Mouse (Mus musculus) kidney, adult 11 months (tissue): ENCODE results near the gene Afmid.
"Not testable (repeated sequence)": the region's sequence is repeated elsewhere in the genome, so short reads cannot be mapped to it uniquely, and the experiment has no call there.

Source experiments
- DNase-seq: peaks from one replicate; pipeline ENCODE4 v3.0.0; 2022

Afmid gene

DNA sequence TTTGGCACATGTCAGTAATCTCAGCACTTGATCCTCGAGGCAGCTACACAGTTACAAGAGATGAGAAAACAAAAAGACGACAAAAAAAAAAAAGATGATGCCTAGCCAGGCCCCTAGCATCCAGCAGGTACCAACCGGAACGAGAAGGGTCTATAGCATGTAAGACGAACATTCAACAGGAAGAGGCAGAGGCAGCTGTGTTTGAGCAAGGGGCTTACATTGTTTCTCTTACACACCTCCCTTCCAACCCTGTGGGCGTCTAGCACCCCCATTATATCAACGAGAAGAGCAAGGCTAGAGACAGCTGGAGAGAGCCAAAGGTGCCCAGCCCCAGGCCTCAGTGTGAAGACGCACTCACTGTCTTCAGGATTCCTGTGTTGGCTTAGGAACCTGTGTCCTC, 1.2 kb downstream of the Afmid start:
- DNase-seq: no peak

DNA sequence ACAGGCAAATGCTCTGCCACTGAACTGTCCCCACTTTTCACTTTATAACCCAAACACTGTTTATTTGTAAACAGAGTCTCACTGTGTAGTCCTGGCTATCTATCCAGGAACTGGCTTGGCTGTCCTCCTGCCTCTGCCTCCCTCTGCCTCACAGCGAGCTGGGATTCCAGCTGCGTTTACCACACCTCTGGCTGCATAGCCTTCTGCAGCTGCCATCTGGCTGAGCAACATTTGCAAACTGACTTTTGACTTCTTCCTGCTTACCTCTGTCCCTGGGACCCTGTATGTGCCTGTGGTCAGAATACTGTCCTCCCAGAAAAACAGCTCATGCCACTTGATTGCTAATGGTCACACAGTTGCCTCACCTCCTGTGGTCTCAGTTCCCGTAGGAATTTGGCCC, 1.7 kb downstream of the Afmid start:
- DNase-seq: no peak

DNA sequence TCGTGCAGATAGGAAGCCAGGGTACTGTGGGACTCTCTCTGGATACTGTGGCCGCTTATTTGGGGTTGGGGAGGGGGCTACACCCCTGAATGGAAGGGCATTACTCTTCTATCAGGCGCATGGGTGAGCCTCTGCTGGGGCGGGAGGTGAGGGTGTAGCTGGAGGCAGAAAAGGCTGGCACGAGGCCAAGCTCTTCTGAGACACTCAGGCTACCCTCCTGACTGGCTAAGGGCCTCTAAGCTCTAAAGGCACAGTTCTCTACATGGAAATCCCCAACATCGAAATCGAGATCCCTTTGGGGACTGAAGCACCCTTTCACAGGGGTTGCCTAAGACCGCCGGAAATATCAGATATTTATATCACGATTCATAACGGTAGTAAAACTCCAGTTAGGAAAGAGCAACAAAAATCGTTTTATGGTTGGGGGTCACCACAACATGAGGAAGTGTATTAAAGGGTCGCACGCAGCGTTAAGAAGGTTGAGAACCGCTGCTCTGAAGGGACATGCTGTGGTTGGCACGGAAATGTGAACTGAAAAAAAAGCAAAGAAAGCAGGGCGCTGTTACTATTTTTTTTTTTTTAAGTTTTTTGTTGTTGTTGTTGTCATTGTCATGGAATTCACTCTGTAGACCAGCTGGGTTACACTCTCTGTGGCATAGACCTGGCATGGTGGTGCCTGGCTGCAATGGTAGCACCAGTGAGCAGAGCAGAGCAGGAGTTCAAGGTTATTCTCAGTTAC, 2.6 kb downstream of the Afmid start:
- no peak for DNase-seq

DNA sequence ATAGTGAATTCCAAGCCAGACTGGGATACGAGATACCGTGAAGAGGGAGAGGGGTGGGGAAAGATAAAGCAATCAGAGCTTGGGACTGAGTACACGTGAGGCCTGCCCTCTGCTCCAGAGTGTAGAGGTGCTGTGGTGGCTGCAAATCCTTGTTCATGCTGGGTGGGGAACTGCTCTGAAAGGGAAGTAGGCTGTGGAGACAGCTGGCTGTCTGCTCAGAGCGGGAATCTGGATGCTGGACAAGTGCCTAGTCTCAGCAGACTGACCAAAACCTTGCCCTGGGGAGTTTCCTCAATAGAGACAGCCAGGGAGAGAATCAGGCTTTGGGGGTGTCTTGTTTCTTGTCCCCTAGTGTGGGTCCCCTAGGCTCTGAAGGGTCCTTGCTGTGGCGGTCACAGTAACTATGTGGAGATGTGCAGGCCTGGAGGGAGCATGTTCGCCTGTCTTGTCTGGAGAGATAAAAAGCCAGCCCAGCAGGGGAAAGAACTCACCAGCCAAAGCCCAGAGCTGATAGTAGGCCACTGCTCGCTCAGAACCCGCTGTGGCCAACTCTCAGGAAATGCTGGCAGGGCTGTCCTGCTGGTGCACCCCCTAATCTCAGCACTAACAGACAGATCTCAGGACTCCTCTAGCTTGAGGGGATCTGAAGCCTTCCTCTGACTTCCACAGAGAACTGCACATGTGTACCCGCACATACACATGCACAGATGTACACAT, 3.3 kb downstream of the Afmid start:
- DNase-seq: peak; percentile 73

DNA sequence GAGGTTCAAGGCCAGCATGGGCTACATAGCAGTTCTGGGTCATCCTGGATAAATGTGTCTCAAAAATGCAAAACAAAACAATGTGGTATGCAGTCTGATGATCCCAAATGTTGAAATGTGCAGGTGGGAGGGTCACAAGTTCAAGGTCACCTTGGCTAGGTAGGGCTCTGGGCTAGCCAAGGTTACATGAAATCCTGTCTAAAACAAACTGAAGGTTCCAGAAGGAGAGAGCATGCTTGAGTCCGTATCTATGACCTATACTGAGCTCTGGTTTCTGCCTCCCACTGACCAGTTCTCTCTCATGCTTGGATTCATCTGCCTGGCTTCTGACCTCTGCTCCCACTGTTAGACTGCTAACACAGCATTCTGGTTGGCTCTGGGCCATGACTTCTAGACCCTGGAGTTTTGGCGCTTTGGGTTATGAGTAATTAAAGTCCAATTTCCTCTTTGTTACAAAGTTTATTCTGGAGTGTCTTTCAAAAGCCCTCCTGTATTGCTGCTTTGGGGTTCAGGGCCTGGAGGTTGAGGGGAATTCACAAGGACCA, 4.0 kb downstream of the Afmid start:
- DNase-seq: peak; percentile 91

DNA sequence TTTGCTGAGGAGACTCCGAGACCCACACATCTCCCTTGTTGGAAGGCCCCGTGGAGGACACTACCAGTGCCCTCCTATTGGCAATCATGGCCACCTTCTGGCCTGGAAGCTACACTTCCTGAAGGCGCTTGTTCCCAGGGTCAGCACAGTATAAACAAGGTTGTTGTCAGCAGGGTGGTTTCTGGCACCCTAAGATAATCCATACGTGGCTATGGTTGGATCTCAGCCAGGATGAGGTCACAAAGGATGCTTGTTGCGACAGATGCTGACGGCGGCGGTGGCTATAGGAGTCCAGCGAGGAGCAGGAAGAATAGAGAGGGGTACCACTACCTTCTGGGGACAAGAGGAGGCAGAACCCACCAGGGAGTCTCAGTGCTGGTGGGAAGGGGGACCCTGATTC, 4.7 kb downstream of the Afmid start:
- no peak for DNase-seq

DNA sequence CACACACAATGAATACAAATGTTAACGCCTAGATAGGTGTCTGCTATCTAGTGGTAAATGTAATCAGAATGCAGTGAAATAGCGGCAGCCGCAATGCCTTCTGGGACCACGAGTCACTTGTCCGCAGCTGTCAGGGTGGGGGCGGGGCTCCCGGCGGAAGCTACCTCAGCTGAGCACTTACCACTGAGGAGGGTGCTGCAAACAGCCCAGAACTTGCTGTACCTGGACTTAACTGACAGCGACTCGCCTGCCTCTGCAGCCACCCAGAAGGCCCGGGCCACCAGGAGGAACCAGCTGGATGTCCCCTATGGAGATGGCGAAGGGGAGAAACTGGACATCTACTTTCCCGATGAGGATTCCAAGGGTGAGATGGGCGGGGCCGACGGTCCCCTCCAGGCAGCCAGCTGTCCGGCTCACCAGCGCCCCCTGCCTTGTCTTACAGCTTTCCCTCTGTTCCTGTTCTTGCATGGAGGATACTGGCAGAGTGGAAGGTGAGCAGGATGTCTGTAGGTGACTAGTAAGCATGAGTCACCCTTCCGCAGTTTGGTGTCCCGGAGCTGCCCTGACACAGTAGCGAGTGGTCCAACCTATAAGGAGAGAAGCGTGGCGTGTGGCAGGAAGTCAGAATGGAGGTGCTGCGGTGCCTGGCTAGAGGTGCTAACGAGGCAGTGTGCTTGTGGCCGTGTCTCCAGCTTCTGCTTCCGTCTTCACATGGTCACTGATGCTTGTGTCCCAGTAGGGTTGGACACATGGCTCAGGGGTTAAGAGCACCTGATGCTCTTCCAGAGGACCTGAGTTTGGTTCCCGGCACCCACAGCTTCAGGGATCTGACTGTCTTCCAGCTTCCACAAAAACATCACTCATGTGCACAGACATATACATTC, 6.6 kb downstream of the Afmid start:
- no peak for DNase-seq

DNA sequence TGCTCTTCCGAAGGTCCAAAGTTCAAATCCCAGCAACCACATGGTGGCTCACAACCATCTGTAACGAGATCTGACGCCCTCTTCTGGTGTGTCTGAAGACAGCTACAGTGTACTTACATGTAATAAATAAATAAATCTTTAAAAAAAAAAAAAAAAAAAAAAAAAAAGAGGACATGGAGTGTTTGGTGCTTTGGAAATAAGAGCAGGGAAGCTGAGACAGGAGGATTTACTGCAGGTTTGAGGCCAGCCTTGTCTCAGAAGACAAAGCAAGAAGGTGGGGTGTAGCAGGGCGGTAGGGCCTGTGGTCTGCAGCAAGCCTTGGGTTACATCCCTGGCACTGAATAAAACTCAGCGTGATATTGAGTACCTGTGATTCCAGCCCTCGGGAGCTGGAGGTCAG, 7.8 kb downstream of the Afmid start:
- DNase-seq: not testable (repeated sequence)

DNA sequence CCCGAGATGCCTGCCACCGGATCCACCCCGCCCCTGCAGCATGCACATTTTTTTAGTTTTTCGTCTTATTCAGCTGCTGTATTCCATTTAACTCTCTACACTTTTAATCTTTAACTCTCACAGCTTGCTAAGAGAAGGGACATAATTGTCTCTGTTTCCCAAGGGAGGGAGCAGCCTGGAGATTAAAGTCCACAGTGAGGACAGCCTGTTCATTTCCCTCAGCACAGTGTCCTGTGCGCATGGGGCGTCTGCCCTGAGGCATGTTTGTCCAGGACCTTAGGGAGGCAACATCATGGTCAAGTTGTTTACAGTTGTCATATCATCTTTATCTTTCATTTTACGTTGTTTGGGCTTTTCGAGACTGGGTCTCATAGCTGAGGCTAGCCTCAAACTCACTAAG, 8.4 kb downstream of the Afmid start:
- peak; percentile 85 for DNase-seq

DNA sequence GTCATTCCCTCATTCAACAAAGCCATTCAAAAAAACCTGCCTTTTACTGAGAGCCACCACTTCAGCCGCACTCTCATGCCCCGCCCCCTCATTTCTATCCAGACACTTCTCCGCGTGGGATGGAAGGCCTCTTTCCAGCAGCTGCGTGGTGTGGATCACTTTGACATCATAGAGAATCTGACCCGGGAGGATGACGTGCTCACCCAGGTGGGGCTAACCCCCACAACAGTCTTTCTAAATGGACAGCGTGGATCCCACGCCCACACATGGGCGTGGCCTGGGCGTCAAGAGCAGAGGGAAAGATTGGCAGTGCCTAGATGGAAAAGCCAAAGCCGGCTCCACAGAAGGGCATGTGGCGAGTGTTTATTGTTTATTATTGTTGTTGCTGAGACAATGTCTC, 10.6 kb downstream of the Afmid start:
- DNase-seq: peak; percentile 60

DNA sequence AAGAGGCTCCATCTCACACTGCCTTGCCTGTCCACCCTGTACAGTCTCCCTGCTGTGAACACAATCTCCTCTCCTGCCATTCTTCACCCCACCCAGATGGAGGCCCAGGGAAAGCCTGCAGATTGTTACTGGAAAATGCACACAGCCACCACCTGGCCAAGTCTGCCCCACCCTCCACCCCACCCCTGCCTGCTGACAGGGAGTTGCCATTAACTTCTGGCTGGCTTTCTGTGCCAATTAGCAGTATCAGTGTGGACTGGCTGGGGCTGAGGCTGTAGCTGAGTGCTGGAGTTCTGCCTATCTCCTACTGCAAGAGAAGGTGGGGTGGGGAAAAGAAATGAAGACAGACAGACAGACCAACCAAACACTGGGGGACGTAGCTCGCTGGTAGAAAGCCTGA, 12.8 kb downstream of the Afmid start:
- DNase-seq: peak; percentile 65

DNA sequence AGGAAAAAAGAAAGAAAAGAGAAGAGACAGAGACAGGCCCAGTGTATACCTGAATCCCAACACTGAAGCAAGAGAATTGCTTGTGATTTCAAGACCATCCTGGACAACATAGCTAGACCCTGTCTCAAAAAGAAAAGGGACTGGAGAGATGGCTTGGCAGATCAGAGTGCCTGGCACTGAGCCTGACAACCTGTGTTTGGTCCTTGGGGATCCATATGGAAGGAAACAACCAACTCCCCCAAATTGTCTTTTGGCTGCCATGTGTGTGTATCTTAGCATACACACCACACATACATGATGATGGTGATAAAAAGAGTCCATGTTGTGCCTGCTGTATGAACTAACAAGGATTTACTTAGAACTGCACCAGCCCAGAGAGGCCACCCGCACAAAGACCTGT, 13.3 kb downstream of the Afmid start:
- no peak for DNase-seq

DNA sequence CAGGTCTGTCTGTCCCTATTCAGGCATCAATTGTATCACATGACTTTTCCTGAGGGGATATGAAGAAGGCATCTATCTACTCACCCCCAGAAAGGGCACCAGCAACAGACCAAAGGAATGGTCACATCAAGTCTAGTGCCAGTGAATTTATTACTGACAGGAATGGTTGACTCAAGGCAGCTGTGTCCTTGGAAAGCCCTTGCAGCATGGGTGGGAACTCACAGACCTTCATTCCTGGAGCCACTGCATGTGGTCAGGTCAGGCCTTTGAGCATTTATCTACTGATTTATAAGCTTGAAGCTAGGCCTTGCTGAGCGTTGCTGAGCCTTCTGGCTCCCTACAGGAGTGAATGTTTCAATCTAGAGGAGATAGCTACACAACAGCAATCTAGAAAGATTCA, 15.2 kb downstream of the Afmid start:
- DNase-seq: no peak

DNA sequence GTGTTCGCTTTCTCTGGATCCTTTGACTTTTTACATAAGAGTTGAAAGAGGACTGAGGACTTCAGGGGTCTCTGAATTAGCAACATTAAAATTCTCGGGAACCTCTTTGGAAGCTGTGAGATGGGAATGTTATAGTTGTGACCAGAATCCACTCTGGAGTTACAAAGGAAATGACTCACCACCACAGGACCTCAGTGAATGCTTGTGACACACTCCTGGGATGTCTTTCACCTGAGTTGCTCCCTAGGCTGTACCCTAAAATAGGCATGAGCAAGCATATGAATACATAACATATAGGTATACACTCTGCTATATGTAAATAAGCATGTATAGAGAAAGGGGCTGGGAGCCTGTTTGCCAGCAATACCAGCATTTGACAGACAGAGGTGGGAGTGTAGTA, 17.7 kb downstream of the Afmid start:
- no peak for DNase-seq

DNA sequence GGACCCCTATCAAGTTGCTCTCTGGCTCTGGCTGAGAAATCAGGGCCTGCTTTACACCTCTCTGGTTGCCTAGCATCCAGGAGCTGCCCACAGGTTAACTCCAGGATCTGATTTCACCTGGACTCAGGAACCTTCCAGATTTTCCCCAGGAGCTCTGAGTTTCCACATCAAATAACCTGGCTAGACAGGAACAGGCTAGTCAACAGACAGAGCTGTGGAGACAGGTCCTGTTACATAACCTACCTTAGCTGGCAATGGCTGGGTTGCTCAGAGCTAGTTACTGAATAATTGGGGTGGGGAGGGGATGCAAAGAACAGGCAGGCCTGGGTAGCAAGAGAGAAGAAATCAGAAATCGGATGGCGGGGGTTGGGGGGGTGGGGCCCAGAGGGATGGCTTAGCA, 19.3 kb downstream of the Afmid start:
- peak; percentile 84 for DNase-seq

DNA sequence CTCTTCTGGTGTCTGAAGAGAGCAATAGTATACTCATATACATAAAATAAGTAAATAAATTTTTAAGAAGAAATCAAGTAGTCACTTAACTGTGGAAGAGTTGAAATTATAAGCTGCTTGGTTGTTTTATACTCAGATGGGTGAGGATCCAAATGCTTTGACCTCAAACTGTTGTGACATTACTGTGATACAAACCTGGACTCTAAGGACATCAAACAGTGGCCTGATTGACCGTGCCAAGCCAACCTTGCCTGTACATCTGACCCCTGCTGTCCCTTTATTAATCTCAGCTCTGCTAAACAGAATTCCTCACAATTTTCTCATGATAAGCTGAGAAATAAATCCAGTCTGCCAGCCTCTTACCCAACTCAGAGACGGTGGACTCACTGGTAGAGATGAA, 19.9 kb downstream of the Afmid start:
- no peak for DNase-seq

DNA sequence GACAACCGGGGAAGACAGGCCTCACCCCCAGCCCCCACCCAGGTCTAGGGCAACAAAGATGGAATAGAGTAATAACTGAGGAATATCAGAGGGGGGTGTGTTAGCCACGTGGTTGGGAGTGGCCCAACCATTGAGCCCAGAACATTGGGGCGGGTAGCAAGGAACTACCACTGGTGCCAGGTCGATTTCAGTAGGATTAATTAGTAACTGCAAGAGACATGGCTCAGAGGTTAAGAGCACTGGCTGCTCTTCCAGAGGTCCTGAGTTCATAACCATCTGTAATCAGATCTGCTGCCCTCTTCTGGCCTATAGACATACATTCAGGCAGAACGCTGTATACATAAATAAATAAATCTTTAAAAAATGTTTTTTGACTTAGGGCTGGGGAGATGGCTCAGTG, 20.9 kb downstream of the Afmid start:
- DNase-seq: peak; percentile 86

DNA sequence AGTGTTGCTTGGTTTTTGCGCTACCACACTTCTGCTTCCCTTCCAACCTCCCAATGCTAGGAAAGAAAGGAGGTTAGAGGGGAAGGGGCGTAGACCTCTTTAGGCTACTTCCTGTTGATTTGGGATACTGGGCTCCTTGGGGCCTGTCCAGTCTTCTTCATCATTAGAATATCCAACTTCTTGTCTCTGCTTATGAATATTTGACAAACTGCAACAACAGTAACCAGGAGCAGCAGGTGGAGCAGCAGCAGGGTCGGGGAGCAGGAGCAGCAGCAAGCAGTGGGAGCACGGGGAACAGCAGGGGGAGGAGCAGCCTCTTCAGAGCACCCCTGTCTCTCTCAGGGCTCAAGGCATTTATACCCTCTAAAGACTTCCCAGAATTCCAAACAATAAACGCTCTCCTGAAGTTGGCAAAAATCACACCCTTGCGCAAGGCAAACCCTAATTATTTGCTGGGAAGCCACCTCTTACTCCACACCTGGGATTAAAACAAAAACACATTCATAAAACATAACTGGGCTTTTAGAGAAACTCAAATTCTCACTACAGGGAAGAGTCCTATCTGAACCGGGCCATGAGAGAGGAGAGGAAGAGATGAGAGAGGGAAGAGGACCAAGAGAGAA, 22.0 kb downstream of the Afmid start:
- no peak for DNase-seq

DNA sequence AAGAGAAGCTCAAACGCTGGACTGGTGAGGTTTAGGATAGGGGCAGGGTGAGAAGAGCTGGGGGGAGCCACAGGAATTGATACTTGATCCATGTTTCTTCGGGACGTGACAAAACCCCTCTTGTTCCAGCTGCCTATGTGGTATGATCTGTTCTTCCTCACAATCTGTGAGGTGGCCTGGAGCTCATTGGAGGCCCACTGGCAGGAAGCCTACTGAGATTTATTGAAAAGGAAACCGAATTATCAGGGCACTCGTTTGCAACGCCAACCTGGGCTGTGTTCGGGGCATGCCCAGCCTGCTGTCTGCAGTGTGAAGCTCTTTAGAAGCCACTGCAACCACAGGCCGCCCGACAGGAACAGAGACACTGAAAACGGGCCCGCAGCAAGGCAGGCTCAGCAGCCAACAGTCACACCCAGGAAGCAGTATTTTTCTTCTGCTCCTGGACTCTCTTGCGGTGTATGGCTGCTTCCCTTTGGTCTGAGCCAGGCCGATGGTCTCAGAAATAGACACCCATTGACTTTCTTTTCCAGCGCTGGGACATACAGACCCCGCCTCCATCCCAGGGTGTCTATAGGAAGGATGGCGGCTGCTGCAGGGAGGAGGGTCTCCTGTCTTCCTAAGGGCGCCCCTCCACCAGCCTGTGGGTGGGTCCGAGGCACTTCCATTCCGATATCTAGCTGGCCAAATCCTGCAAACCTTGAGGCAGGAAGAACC, 22.7 kb downstream of the Afmid start:
- no peak for DNase-seq

DNA sequence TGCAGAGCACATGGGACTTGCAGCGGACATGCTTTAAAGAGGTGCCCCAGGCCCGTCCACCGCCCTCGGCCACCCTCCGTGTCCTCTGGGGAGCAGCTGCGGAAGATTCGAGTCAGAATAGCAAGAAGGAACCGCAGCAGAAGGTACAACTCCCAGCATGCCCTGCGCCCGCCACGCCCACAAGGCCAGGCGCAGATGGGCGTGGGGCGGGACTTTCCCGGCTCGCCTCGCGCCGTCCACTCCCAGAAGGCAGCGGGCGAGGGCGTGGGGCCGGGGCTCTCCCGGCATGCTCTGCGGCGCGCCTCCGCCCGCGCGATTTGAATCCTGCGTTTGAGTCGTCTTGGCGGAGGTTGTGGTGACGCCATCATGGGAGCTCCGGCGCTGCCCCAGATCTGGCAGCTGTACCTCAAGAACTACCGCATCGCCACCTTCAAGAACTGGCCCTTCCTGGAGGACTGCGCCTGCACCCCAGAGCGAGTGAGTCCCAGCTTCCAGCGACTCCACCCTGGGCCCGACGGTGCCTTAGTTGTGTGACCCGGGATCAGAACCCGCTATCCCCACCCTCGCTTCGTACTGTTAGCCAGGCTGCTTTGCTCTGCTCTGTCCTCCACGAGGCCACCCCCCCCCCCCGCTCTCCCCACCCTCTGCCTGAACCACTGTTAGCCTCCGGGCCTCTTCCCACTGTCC, 23.4 kb downstream of the Afmid start, which contains the start of gene Birc5:
Gene Birc5, plus strand, starts transcription at position 267 of the 687 bp plus-strand sequence.
- peak; percentile 94 for DNase-seq

DNA sequence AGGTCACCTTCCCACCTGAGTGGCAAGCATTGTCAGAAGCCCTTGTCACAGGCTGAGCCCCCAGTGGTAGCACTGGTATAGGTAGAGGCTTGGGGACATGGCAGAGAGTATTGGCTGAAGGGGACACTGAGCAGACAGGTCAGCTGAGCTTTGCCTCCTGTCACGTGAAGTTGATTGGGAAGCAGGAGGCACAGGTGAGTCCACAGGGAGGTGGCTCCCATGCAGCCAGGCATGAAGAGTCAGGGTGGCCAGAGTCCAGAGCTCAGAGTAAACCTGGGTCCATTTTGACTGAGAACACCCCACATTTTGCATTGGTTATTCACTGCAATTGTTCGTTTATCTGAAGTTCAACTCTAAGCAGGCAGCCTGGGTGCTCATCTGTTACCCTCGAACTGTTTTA, 27.2 kb downstream of the Afmid start:
- DNase-seq: no peak

DNA sequence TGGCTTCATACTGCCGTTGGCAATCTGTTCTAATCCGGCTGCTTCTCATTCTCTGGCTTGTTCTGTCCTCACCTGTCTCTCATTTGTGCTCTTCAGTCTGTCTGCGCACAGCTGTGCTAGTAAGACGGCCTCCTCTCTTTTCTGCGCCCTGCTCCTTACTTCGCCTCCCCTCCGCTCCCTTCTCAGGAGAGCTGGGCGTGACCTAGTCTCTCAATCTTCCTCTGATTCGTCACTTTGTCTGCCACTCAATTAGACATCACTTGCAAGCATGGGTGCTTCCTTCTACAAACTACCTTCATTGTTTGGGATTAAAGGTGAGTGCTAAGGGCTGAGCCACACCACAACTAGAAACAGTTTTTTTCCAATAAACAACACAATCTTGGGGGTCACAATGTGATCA, 28.5 kb downstream of the Afmid start:
- DNase-seq: no peak
